Mouse (Mus musculus) C2C12 (cell line): ENCODE data around the gene Dmap1.

Experiments used
- CEBPB ChIP-seq: IDR thresholded peaks from one replicate; pipeline ENCODE4 v1.6.1; 2011; ENCODE audit warnings: low read depth, mild to moderate bottlenecking, control low read depth, moderate library complexity
- CTCF ChIP-seq: IDR thresholded peaks from one replicate; pipeline ENCODE4 v1.5.1; 2011; ENCODE audit not compliant: control insufficient read depth, insufficient read depth, insufficient read length
- FOSL1 ChIP-seq: IDR thresholded peaks from one replicate; pipeline ENCODE4 v1.8.0; 2011; ENCODE audit warnings: mild to moderate bottlenecking, low read length; ENCODE audit not compliant: poor library complexity, insufficient read depth, severe bottlenecking
- MAX ChIP-seq: IDR thresholded peaks from one replicate; pipeline ENCODE4 v1.6.1; 2011; ENCODE audit warnings: mild to moderate bottlenecking, control low read depth
- MYOD1 ChIP-seq: IDR thresholded peaks from one replicate; pipeline ENCODE4 v1.6.1; 2011; ENCODE audit warnings: low read depth; ENCODE audit not compliant: control insufficient read depth, insufficient read length
- MYOG ChIP-seq: IDR thresholded peaks from one replicate; pipeline ENCODE4 v1.6.1; 2011; ENCODE audit not compliant: control insufficient read depth, insufficient read length; ENCODE audit errors: extremely low read depth
- USF1 ChIP-seq: IDR thresholded peaks from one replicate; pipeline ENCODE4 v1.6.1; 2011; ENCODE audit warnings: low read depth, mild to moderate bottlenecking, control low read depth, moderate library complexity

- no peak for TF ChIP-seq CTCF
- TF ChIP-seq USF1 = no peak
- no peak for TF ChIP-seq MAX
- no peak for TF ChIP-seq MYOD1
- TF ChIP-seq MYOG = no peak
- TF ChIP-seq CEBPB = no peak
- TF ChIP-seq FOSL1 = no peak
Measured at GRCm38 (mm10) chr4:117669874-117670273, 12.2 kb downstream of the Dmap1 start.
